In the genomic region with DNA sequence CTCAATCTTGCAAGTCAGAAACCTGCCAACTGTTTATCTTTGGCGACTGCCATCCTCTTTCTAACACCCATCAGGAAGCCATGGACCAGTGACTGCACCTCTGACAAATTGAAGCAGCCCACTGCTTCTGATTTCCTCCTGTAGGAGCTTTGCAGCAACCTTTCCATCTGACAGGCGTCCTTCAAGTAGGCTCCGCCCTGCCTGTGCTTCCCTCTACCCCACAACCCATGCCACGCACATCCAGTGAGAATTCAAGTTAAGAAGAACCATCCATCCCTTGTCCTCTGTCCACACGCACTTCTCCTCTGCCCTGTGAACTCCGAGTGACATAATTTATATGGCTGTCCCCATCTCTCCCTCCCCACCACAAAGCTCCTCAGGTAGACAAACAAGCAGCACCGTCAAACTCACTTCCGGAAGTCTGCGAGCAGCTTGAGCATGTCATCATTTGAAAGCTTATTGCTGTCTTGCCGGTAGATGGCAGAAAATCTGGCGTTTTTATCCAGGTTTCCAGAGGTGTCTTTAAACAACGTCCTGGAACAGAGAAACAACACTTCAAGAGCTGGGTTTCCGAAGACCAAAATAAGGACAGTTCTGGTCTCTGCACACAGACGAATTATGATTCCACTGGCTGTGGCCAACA, we compare ENCODE assay signal across 13 mouse cellular contexts.
DNase-seq lines count a peak whose midpoint lies in the region; ATAC-seq and TF ChIP-seq lines count a peak whose summit lies in the region.
"Had no signal": no experiment of that assay in that cellular context is flagged by ENCODE, and none has a peak within 500 bp of the region (broad histone marks: within the 10 kb centered on the region; RNA-seq: fewer than 3 reads in every experiment).

No protein-coding gene starts in this region.

- H3K4me1 ChIP-seq in intestine, postnatal 0 days (replicated peaks; ENCODE audit: control insufficient read depth, insufficient read depth, low read length): no peaks in the 10 kb centered on the region
- H3K4me1 ChIP-seq in intestine, embryonic 15.5 days (replicated peaks): peaks cover 2% of the 10 kb centered on the region; the same call in 1 of the 2 replicates
- H3K4me1 ChIP-seq in kidney, postnatal 0 days (replicated peaks; ENCODE audit: insufficient read depth, low read length): no peaks in the 10 kb centered on the region
- H3K4me1 ChIP-seq: forebrain, embryonic 15.5 days; liver, embryonic 12.5 days; stomach, embryonic 15.5 days had no signal

- H3K36me3 ChIP-seq in intestine, postnatal 0 days (ENCODE audit: control insufficient read depth, insufficient read depth): peaks cover 33% of the 10 kb centered on the region
- H3K36me3 ChIP-seq in intestine, embryonic 15.5 days: peaks cover 6% of the 10 kb centered on the region
- H3K36me3 ChIP-seq in kidney, postnatal 0 days (ENCODE audit: insufficient read depth, low read length): peaks cover 17% of the 10 kb centered on the region

- no peak overlapping the region for H3K4me2 ChIP-seq in intestine, postnatal 0 days (replicated peaks; ENCODE audit: low read depth)
- no peak overlapping the region for H3K4me2 ChIP-seq in intestine, embryonic 15.5 days (replicated peaks)
- peak overlapping the region; percentile 39 for H3K4me2 ChIP-seq in kidney, postnatal 0 days (ENCODE audit: low read length)
- H3K4me2 ChIP-seq: embryonic facial prominence, embryonic 13.5 days; forebrain, embryonic 15.5 days; liver, embryonic 12.5 days; stomach, embryonic 15.5 days had no signal

- DNase-seq in cerebellum, adult 11 months: peak; percentile 36
- DNase-seq in CD4-positive, CD25-positive, alpha-beta regulatory T cell, adult 2 months (ENCODE audit: low read depth, low spot score): peak; percentile 18
- DNase-seq in kidney, postnatal 0 days (ENCODE audit: low spot score): peak; percentile 74
- DNase-seq in B cell, adult 2 months: no peak
- DNase-seq in thymus, postnatal 4 days: no peak
- DNase-seq: adrenal gland, adult 2 months had no signal

- H3K9ac ChIP-seq in intestine, postnatal 0 days (ENCODE audit: low read depth, low read length): no peak overlapping the region
- no peak overlapping the region for H3K9ac ChIP-seq in intestine, embryonic 15.5 days
- H3K9ac ChIP-seq in kidney, postnatal 0 days (ENCODE audit: low read depth, low read length): no peak overlapping the region
- H3K9ac ChIP-seq: embryonic facial prominence, embryonic 13.5 days; forebrain, embryonic 15.5 days; liver, embryonic 12.5 days; stomach, embryonic 15.5 days had no signal

- no peak overlapping the region for H3K27ac ChIP-seq in intestine, postnatal 0 days (ENCODE audit: low read depth, low read length)
- H3K27ac ChIP-seq in intestine, embryonic 15.5 days: no peak overlapping the region
- H3K27ac ChIP-seq in kidney, postnatal 0 days: no peak overlapping the region
- H3K27ac ChIP-seq: embryonic facial prominence, embryonic 13.5 days; forebrain, embryonic 15.5 days; liver, embryonic 12.5 days; stomach, embryonic 15.5 days had no signal

- no peaks in the 10 kb centered on the region for H3K27me3 ChIP-seq in intestine, postnatal 0 days (replicated peaks; ENCODE audit: control insufficient read depth, insufficient read depth, low read length)
- no peaks in the 10 kb centered on the region for H3K27me3 ChIP-seq in intestine, embryonic 15.5 days (replicated peaks)
- H3K27me3 ChIP-seq in kidney, postnatal 0 days (ENCODE audit: insufficient read depth, low read length): no peaks in the 10 kb centered on the region
- H3K27me3 ChIP-seq: embryonic facial prominence, embryonic 13.5 days; forebrain, embryonic 15.5 days; liver, embryonic 12.5 days; stomach, embryonic 15.5 days had no signal

- peak; percentile 57 for TF ChIP-seq CTCF in intestine, postnatal 0 days (IDR thresholded peaks at IDR 0.05; ENCODE audit: low read depth)
- peak; percentile 63 for TF ChIP-seq CTCF in kidney, postnatal 0 days (IDR thresholded peaks at IDR 0.05; ENCODE audit: low read depth)

- H3K9me3 ChIP-seq in intestine, postnatal 0 days (ENCODE audit: control insufficient read depth): no peaks in the 10 kb centered on the region
- H3K9me3 ChIP-seq in intestine, embryonic 15.5 days: no peaks in the 10 kb centered on the region
- H3K9me3 ChIP-seq in kidney, postnatal 0 days (replicated peaks; ENCODE audit: low read length): no peaks in the 10 kb centered on the region
- H3K9me3 ChIP-seq: embryonic facial prominence, embryonic 13.5 days; forebrain, embryonic 15.5 days; liver, embryonic 12.5 days; stomach, embryonic 15.5 days had no signal

- no peak overlapping the region for H3K4me3 ChIP-seq in intestine, postnatal 0 days (ENCODE audit: low read depth, low read length)
- H3K4me3 ChIP-seq in intestine, embryonic 15.5 days (replicated peaks): no peak overlapping the region
- no peak overlapping the region for H3K4me3 ChIP-seq in kidney, postnatal 0 days (replicated peaks; ENCODE audit: low read depth, low read length)
- H3K4me3 ChIP-seq: embryonic facial prominence, embryonic 13.5 days; forebrain, embryonic 15.5 days; liver, embryonic 12.5 days; stomach, embryonic 15.5 days had no signal

- WGBS in intestine, postnatal 0 days: 60% methylated on average over 14 of the region's 14 CpGs
- WGBS in intestine, embryonic 15.5 days: 56% methylated on average over 14 of the region's 14 CpGs
- 34% methylated on average over 14 of the region's 14 CpGs for WGBS in kidney, postnatal 0 days

- no peak for ATAC-seq in cerebellum, adult (ENCODE audit: insufficient number of reproducible peaks, low FRiP score, low TSS enrichment)
- ATAC-seq in intestine, postnatal 0 days: no peak
- no peak; the same call in 1 of the 2 replicates for ATAC-seq in intestine, embryonic 15.5 days
- peak; percentile 40; the same call in 1 of the 2 replicates for ATAC-seq in kidney, postnatal 0 days (replicated peaks; ENCODE audit: low FRiP score, low read depth)
- ATAC-seq: forebrain, embryonic 15.5 days; liver, embryonic 12.5 days had no signal

Comparison
In these comparisons a context has a peak if more than half of its experiments do, and no peak if none do; other contexts are left out.
1. DNase-seq: peak in cerebellum, adult 11 months (single experiment), CD4-positive, CD25-positive, alpha-beta regulatory T cell, adult 2 months (single experiment) and kidney, postnatal 0 days (single experiment); none in B cell, adult 2 months (0 of 2) and thymus, postnatal 4 days (single experiment).